Mouse (Mus musculus) B cell, adult 67 days (primary cell): Measurements from ENCODE around the gene Ryr3. TPM values are rescaled to one million over a fixed set of nuclear protein-coding genes. Genes with fewer than 3 reads are reported as not detected.

Experiments
- total RNA-seq, 2 experiments: library from RNA; stranded (reverse); gene quantifications; 4 replicates each; pipeline ENCODE4 v1.2.4; 2023

The Ryr3 gene
- not detected for total RNA-seq

GRCm38 (mm10) chr2:113216746-113217461 is at the start of gene Ryr3:
Ryr3 (minus strand) TSS chr2:113217096.

Other genes with a start within 250 kb of the Ryr3 start
- not detected for gene Tmco5b, start 68.6 kb upstream of the Ryr3 start, total RNA-seq
- 10 to 100 TPM; 22.3 to 23.1 TPM for gene Fmn1, start 110.6 kb upstream of the Ryr3 start, total RNA-seq